Mouse (Mus musculus) kidney, adult 2 months (tissue): ENCODE data around the gene Ntm.

Experiments
- CTCF ChIP-seq: fragments of 200-500 bp; conservative IDR thresholded peaks from 2 replicates; pipeline ENCODE4 v1.5.1; 2011; ENCODE audit warnings: low read depth, mild to moderate bottlenecking, control low read depth, low read length, moderate library complexity, mixed read lengths; ENCODE audit not compliant: insufficient read depth, insufficient read length
- POLR2A ChIP-seq: fragments of 200-500 bp; IDR thresholded peaks from one replicate; pipeline ENCODE4 v1.6.1; 2011; ENCODE audit warnings: low read depth, low read length, control low read depth

- TF ChIP-seq POLR2A, result no peak
- TF ChIP-seq CTCF, result no peak
Measured at GRCm38 (mm10) chr9:29288003-29288704, 674.8 kb downstream of the Ntm start.
